Mouse (Mus musculus) monocyte, adult 5-6 weeks (primary cell): ENCODE results near the gene 4932414N04Rik. TPM values are rescaled to one million over a fixed set of nuclear protein-coding genes. Genes with fewer than 3 reads are reported as not detected.

ENCODE experiments used
- ATAC-seq: fragments of 153-309, 156-312 bp; replicated peaks from 2 replicates; pipeline ENCODE4 v1.8.0; 2017; ENCODE audit warnings: mild to moderate bottlenecking; ENCODE audit not compliant: low TSS enrichment, insufficient number of reproducible peaks, severe bottlenecking, poor library complexity, low FRiP score
- total RNA-seq: library from RNA; stranded (forward); fragments of 200-1000, 200-491, 200-594 nt; gene quantifications from 3 replicates; pipeline ENCODE4 v1.2.3, GENCODE M21; 2017

Gene 4932414N04Rik
- total RNA-seq, 1 experiment from 2014 or later, result 0.48 TPM

DNA sequence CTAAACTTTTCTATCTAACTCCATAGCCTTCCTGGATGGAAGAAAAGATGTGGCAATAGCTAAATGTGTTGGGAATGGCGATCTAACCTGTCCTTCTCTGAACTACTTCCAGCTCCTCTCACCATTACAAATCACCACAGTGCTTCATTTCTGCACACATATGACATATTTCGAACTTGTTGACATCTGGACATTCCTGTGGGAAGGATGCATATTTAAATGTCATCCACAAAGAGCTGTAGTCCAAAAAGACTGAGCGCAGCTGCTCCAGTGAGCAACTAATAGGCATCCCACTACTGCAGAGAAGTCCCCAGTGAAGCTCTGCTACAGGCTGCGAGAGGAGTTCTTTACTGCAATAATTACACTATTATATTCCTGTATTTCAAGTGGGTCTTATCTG, 140.8 kb downstream of the 4932414N04Rik start:
- no peak for ATAC-seq

Other genes starting within 250 kb of the 4932414N04Rik start
- gene Stk39, start 184.2 kb upstream of the 4932414N04Rik start, total RNA-seq, result 5.1 to 21.6 TPM (median 5.4 TPM) in 3 replicates
- not detected in 3 replicates for gene 4933409G03Rik, start 74.1 kb upstream of the 4932414N04Rik start, total RNA-seq
- 42.0 to 93.3 TPM (median 51.2 TPM) in 3 replicates for gene Cers6, start 205.0 kb downstream of the 4932414N04Rik start, total RNA-seq